Mouse (Mus musculus): ENCODE results near the gene Exosc2.
"Not testable (repeated sequence)": the region's sequence is repeated elsewhere in the genome, so short reads cannot be mapped to it uniquely, and the experiment has no call there.

Exosc2 gene

DNA sequence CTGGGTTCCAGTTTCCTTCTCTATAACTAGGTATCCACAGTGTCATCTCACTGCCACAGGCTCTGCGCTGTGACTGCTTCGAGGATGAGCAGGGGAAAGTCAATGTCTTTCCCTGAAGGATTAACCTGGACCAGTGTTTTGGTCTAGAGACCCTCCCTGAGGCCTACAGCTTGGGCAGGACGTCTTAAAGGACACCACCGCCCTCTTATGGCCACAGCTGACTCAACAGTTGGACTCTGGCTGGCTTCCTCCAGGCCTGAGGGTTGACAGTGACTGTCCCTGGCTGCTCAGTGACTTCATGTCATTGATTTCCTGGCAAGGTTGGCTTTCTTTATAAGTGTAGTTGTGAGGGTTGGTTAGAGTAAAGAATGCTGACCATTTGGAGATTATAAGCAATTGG lies 3.2 kb upstream of the Exosc2 start:
- DNase-seq (ENCODE audit: low read depth, low spot score), result peak; percentile 39

DNA sequence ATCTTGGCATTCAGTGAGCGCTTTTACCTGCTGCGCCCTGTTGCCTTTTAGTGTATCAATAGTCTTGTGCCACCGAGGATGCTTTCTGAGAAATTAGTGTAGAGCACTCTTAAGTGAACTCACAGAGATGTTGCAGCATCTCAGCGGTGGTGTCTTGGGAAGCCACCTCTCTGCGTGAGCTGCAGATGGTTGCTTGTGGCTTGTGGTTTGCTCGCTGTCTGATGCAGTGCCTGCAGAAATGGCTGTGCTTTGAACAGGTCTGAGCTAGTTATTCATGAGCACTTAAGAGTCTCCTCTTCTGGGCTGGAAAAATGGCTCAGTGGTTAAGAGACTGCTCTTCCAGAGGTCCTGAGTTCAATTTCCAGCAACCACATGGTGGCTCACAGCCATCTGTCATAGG lies 8.1 kb downstream of the Exosc2 start:
- no peak for DNase-seq (ENCODE audit: low read depth, low spot score)

DNA sequence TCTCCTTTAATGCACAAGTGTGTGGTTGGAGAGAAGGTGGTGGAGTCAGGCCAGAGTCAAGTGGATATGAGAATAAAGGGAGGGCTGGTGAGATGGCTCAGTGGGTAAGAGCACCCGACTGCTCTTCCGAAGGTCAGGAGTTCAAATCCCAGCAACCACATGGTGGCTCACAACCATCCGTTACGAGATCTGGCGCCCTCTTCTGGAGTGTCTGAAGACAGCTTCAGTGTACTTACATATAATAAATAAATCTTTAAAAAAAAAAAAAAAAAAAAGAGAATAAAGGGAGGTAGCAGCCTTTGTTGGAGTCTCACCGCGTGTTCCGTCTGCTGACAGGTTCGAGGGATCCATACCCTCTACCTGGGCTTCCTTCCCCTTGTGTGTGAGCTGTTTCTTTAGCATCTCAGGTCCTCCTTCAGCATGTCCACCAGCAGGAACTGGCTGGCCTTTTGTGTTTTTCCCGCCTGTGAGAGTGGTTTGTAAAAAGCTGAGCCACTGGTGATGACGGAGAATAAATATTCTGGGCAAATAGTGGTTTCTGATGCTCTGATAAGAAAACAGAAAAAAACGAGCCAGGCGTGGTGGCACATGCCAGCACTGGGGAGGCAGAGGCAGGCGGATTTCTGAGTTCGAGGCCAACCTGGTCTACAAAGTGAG lies 10.7 kb downstream of the Exosc2 start:
- not testable (repeated sequence) for DNase-seq (ENCODE audit: low read depth, low spot score)

DNA sequence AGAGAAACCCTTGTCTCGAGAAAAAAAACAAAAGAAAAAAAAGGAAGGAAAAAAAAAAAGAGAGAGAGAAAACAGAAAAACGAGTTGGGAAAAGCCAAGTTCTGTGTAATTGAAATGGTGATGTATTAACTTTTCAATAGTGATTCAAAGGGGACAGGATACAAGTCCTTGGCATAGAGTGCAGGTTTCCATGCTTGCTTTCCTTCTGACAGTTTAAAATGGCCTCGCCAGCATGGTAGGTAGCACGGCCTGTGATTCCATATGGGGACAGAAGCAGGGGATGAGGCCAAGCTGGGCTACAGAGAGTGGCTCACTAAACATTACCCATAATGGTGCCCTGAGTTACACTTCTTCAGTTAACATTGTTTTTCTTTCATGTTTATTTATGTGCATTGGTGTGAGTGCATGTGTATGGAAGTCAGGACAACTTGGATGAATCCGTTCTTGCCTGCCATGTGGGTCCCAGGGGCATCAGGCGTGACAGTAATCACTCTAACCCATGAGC lies 11.3 kb downstream of the Exosc2 start:
- no peak for DNase-seq (ENCODE audit: low read depth, low spot score)

DNA sequence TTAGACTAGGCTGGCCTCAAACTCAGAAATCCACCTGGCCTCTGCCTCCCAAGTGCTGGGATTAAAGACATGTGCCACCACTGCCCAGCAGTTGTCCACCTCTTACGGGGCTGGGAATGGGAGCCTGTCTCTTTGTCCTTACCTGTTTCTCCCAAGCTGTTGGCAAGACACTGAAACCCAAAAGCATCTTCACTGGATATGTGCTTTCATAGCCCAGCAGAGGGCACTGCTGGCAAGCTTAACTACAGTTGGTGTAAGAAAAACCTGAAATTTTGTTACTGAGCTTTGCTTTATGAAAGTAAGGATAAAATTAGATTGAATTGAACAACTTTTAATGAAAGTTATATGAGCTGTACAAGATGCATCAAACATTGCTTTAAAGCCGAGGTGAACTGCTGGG lies 13.2 kb downstream of the Exosc2 start:
- DNase-seq (ENCODE audit: low read depth, low spot score), result peak; percentile 86

DNA sequence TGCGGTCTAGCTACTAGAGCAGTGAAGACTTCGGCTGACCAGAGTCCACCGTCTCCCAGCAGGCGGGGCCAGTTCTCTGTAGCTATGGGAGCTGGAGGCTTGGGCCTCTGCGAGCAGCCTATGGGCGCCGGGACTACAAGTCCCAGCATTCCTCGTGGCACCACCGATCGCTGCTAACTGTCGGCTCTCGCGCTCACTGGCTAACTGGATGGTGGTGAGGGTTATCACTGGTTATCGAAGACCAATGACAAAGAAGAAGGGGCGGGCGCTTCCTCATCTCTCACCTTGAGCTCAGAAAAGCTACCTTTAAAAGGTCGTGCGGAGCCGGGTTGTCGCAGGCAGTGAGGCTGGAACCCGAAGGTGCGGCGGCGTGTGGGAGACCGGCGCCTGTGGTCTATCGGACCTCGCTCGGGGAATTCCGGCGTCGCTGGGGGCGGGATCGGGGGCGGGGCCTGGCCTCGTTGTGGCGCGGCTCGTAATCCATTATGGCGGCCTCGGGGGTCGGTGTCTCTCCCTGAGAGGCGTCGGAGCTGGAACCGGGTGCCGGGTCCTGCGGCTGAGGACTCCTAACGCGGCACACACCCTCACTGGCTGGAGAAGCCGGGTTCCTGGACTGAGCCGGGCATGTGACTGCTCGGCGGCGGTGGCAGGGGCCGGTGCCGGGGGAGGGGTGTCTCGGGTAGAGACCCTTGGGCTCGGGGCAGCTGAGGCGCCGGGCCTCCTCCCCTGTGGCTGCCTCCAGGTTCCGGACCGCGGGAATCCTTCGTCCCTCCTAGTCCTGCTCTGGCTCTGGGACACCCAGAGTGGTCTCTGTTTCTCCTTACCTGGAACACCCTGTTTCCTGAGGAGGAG lies 17.8 kb downstream of the Exosc2 start, which contains the start of gene Abl1:
Gene Abl1, plus strand, starts transcription at position 303 of the 852 bp plus-strand sequence.
- DNase-seq (ENCODE audit: low read depth, low spot score), result peak; percentile 100

DNA sequence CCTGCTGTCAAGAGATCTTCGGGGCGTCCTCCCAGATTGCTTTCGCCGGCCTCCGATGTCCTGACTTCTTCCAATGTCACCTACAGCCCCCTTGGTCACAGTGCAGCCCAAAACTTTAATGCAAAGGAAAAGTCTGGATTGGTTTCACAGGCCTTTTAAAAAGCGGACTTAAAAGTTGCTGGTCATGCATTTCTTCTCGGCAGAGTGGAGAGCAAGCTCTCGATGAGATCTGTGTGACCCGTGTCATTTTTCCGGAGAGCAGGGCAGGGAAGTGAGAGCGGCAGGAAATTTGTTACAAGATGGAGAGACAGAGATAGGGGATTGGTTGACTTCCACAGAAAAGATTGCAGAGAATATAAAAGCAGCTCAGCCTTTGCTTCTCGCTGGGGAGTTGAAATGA lies 18.5 kb downstream of the Exosc2 start:
- peak; percentile 49 for DNase-seq (ENCODE audit: low read depth, low spot score)

DNA sequence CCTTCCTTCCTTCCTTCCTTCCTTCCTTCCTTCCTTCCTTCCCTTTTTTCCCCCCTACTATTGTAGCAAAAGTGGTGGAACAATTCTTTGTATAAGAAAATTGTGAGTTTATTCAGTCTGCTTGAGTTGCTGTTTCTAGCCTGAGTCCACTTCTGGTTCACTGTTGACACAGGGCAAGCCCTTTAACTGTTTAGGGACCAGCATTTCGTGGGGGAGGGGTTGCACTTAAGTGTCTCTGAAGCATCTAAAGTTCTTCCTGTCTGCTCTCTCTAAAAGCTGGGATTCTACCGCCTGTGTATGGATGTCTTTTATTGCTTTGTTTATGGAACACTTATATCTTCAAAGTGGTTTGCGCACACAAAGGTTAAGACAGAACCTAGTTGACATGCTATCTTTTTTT lies 19.5 kb downstream of the Exosc2 start:
- peak; percentile 31 for DNase-seq (ENCODE audit: low read depth, low spot score)

DNA sequence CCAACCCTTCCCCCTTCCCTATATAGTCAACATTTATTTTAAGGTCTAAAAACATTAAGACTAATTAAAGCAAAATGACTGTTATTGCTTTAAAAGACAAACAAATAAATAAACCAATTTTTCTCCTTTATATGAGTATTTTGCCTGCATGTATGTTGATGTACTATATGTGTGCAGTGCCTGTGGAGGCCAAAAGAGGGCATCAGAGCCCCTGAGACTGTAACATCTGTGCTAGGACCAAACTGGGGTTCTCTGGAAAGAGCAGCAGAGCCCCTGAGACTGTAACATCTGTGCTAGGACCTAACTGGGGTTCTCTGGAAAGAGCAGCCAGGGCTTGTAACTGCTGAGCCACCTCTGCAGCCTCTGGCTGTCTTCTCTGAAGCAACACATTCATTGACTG lies 27.7 kb downstream of the Exosc2 start:
- peak; percentile 50 for DNase-seq (ENCODE audit: low read depth, low spot score)

DNA sequence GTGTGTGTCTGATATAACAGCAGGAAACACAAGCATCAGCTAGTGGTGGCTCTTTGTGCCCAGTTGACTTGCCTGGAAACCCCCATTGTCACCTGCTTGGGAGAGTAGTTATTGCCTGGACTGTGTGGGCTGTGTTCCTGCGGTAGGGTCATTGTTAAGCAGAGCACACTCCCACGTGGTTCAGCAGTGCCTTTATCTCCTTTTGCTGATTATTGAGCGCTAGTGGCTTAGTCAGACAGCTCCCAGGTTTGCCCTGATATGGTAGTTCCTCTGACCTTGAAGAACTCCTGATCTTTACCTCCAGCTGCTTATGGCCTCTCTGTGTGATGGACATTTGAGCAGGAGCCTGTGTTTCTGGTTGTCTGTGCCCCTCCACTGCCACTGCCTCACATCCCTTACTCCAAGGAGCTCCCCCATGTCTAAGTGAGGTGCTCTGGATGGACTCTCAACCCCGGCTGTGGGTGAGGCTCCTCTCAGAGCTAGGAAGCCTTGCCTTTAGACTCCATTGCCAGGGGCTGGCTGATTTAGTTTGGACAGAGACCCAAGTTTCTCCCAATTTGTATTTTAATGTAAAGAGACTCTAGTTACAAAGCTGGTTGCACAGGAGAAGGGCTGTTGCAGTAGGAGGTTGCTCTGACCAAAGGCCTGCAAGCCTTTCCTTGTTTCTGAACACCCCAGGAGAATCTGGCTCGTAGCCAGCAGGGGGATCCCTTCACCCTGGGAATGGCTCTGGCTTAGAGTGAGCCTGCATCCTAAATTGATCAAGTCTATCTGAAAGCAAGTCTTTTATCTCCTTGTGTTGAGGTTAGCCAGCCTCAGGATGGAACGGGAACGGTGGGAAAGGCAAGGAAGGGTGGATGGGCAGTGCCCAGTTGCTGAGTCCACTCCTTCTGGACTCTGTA lies 30.3 kb downstream of the Exosc2 start:
- no peak for DNase-seq (ENCODE audit: low read depth, low spot score)

DNA sequence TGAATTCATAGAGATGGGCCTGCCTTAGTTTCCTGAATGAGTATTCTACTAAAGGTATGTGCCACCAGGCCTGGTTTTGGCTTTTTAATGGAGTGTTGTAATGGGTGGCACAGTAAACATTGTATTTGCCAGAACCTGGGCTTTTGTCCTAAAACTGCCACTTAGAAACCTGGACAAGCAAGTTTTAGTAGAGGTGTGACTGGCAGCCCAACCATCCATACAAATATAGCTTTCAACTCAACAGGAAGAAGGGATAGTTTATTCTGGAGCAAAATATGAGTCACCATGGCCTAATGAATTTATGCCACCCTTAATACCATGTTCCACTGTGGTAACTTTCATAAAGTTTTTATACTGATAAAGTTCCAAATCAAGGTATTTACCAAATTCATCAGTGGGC lies 32.7 kb downstream of the Exosc2 start:
- DNase-seq (ENCODE audit: low read depth, low spot score), result no peak

DNA sequence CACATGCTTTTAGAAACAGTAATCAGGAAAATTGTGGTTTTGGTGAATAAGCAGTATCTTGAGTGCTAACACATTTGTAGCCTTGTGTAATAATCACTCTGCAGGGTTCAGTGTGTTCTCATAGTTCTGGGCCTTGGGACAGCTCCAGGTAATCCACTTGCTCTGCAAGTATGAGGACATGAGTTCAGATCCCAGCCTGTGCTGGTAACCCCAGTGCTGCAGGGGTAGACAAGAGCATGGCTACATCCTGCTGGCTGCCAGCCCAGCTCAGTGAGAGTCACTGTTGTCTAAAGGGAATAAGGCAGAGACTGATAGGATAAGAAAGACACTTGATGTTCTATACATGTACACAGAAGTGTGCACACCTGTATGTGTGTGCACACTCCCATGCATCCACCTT lies 35.4 kb downstream of the Exosc2 start:
- no peak for DNase-seq (ENCODE audit: low read depth, low spot score)

DNA sequence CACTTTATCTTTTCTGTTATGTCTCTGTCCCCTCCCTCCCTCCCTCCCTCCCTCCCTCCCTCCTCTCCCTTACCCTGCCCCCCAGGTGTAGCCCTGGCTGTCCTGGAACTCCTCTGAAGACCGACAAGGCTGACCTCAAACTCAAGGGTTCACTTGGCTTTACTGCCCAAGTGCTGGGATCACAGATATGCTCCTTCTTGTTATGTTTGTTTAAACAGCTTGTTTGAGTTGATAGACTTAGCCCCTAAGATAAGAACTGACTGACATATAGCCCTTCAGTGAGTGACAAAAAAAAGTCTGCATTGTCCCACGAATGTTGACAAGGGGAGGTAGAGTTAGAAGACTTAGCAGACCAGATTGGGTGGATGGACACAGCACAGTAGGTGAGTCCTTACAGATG lies 36.0 kb downstream of the Exosc2 start:
- no peak for DNase-seq (ENCODE audit: low read depth, low spot score)

DNA sequence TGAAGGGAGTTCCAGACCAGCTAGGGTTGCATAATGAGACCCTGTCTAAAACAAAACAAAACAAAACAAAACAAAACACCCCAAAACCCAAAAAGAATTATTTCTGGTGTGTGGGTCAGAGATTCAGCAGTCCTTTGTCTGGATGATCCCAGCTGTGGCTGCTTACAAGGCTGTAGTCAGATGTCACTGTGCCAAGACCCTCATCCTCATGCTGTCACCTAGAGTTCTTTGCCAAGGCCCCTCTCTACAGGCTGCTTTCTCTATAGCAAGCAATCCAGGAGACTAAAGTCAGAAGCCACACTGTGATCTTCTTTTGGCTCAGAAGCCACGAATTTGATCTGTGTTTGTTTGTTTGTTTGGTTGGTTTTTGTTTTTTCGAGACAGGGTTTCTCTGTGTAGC lies 42.2 kb downstream of the Exosc2 start:
- no peak for DNase-seq (ENCODE audit: low read depth, low spot score)

DNA sequence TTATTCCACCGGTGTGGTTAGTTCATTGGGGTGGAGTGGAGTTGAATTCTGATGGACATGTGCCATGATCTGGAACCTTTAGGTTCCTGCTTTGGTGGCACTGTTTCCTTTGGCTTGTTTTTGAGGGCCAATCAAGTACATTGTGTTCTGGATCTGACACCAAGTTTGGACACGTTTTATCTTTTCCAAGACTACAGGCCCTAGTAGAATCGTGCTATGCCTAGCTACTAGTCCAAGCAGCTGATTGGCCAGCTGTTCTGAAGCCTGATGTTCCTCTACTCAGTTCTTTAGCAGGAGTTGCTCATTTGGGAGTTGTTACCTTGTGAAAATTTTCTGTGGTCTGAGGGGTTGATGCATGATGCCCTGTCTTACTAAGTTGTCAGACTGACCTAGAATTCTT lies 43.3 kb downstream of the Exosc2 start:
- no peak for DNase-seq (ENCODE audit: low read depth, low spot score)

DNA sequence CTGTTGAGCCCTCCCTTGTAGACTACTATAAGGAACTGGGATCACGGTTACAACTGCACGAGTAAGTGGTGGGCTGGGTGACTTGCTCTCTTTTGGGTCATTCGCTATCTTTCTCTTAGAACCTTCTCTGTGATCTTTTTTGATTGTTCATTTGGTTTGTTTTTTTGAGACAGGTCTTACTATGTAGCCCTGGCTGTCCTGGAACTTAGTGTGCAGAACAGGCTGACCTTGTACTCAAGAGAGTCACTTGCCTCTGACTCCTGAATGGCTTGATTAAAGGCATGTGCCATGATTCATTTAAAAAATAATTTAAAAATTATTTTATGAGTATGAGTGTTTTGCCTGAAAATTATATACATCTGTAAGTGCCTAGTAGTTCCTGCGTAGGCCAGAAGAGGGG lies 44.3 kb downstream of the Exosc2 start:
- DNase-seq (ENCODE audit: low read depth, low spot score), result no peak

DNA sequence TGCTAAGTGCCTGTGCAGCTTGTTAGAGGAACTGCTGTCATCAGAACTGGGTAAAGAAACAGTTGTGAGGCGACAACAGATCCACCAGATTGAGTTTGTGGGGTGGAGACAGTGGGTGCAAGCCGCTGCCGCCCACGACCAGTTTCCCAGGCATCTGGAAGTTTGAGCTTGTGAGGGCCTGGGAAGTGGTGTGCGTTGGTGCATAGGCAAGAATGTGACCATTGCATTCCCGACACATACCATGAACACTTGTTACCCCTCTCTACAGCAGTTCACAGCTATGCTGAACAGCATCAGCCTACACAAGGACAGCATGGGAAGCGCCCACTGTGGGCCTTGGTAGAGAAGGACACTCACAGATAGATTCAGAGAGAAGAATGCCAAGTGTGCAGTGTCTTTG lies 45.5 kb downstream of the Exosc2 start:
- DNase-seq (ENCODE audit: low read depth, low spot score), result no peak

DNA sequence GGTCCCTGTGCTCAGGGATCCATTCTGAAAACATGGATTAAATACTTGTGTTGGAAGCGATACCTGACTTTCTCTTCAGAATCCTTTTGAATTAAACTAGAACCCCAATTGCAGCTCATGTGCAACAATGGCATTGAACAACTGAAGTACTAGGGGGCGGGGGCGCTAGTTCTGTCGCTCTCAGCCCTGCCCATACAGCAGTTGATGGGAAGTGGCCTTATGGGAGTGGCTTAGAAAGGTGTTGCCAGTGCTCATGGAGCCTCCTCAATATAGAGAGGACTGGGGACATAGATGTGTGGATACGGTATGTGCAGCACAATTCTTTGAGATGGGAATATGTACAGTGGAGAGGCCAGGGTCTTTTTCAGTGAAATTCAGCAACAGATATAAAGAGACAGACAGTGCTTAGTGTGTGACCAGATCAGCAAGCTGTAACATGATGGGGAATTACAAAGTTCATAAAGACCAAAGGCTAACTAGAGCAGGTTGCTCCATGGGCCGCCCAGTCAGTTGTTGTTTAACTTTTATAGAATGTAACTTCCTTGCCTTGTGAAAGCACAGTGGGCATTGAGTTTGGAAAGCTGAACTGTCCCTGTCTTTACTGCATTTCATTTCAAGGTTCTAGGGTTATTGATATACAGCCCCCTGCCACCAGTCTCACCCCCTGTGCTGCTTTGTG lies 48.8 kb downstream of the Exosc2 start:
- DNase-seq (ENCODE audit: low read depth, low spot score), result no peak

DNA sequence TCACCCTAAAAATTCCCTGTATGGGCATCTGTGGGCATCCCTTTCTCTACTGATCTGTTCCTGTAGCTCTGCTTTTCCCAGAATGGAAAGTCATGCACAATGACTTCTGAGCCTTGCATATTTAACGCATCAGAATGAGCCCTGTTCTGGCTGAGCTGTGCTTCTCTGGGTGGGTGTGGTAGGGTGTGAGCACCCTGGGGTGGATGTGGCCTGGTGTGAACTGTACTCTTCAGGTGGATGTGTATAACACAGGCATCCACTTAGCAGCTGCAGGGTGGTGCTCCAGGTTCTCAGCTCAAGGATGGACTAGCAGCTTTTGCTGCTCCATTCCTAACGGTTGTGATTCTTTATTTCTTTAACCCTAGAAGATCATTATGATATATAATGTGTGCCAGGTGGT lies 49.4 kb downstream of the Exosc2 start:
- DNase-seq (ENCODE audit: low read depth, low spot score), result no peak

DNA sequence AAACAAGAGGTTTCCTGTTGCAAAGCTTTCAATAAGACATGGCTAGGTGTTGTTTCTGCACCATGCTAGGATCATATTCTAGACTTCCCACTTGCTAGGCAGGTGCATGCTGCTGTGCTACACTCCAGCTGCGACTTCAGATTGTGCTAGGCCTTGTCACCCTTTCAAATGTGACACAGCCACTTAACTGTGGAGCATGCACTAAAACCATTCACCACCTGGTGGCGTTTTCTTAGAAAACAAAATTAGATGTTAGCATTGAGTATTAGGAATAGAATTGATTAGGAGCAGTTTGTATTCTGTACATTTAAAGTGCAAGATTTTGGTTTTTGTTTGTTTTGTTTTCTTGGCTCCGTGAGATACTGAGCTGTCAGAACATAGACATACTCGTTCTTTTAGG lies 50.3 kb downstream of the Exosc2 start:
- no peak for DNase-seq (ENCODE audit: low read depth, low spot score)

DNA sequence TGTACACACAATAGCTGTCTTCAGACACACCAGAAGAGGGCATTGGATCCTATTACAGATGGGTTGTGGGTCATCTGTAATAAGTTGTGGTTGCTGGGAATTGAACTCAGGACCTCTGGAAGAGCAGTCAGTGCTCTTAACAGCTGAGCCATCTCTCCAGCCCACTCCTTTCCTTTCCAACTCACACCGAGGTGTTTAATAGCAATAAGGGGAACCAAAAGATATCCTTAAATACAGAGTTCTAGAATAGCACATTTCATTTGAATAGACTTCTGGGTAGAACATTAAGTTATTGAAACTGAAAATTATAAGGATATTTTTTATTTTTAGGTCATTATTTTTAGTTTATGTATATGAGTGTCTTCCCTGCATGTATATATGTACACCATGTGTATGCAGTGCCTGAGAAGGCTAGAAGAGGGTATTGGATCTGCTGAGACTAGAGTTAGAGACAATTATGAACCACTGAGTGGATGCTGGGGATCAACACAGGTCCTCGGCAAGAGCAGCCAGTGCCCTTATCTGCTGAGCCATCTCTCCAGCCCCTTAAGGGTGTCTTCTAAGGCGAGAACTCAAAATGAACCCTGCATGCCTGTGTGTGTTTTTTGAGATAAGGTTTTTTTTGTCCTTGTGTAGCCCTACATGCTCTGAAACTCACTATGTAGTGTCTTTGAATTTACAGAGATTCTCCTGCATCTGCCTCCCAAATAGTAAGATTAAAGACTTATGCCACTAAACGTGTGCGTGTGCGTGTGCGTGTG lies 54.4 kb downstream of the Exosc2 start:
- no peak for DNase-seq (ENCODE audit: low read depth, low spot score)
